Mouse (Mus musculus): Measurements from ENCODE around the gene Clec12b. TPM values are rescaled to one million over a fixed set of nuclear protein-coding genes. Genes with fewer than 3 reads are reported as not detected.

The Clec12b gene
- polyA plus RNA-seq, 1 experiment from 2014 or later, result 0.98 TPM

DNA sequence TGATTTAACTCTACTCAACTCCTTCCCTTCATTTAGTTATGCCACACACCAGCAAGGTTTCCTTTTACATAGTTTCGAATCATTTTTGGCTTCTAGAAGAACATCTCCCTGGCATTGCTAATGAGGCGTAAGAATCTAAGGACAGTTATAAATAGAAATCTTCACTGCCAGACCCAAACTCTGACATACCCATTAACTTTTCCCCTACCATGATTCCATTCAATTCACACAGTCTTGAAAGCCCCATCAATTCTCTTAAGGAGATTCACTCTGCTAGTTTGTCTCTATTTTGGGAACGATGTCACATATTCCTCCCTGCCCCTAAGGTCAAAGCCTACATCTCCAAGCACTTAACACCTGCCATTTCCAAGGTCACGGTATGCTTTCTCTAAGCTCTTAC, 674 bp downstream of the Clec12b start:
- Histone ChIP-seq H3K4me2 (ENCODE audit: low read length) (no peak overlapping the region), H3K4me1 (ENCODE audit: control insufficient read depth, insufficient read depth, low read depth, low read length) (no peaks in the 10 kb centered on the region), H3K9ac (ENCODE audit: low read depth, low read length) (no peak overlapping the region), H3K9me3 (ENCODE audit: control insufficient read depth, low read length) (no peaks in the 10 kb centered on the region), H3K4me3 (ENCODE audit: low read length) (no peak overlapping the region), H3K27ac (ENCODE audit: low read depth, low read length) (no peak overlapping the region), H3K27me3 (replicated peaks; ENCODE audit: control insufficient read depth, insufficient read depth, low read length) (no peaks in the 10 kb centered on the region), H3K36me3 (ENCODE audit: control insufficient read depth, insufficient read depth, low read length) (no peaks in the 10 kb centered on the region)
- WGBS, result 51% methylated on average over 4 of the region's 4 CpGs
- peak; percentile 77; the same call in 1 of the 2 replicates for ATAC-seq

DNA sequence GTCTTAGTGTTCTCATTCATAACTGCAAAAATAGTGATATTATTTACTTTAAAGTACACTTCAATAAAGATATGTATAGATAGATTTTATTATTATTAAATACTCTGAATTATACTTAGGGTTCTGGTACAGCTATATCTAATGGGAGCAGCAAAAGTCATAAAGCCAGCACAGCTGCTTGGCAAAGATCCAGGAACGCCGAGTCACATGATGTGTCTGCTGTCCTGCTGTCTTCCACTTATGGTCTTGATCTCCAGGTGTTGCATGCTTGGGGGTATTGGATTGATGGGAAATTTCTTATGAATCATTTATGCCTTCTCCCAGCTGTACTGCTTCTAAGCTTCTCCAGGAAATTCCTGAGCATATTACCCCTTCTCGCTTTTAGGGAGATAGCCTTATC, 2.2 kb downstream of the Clec12b start:
- Histone ChIP-seq H3K9ac (ENCODE audit: low read depth, low read length) (no peak overlapping the region), H3K27me3 (replicated peaks; ENCODE audit: control insufficient read depth, insufficient read depth, low read length) (no peaks in the 10 kb centered on the region), H3K9me3 (ENCODE audit: control insufficient read depth, low read length) (no peaks in the 10 kb centered on the region), H3K27ac (ENCODE audit: low read depth, low read length) (no peak overlapping the region), H3K4me1 (ENCODE audit: control insufficient read depth, insufficient read depth, low read depth, low read length) (no peaks in the 10 kb centered on the region), H3K36me3 (ENCODE audit: control insufficient read depth, insufficient read depth, low read length) (no peaks in the 10 kb centered on the region), H3K4me2 (ENCODE audit: low read length) (no peak overlapping the region), H3K4me3 (ENCODE audit: low read length) (no peak overlapping the region)
- ATAC-seq, result no peak
- WGBS, result 86% methylated on average over 3 of the region's 3 CpGs

DNA sequence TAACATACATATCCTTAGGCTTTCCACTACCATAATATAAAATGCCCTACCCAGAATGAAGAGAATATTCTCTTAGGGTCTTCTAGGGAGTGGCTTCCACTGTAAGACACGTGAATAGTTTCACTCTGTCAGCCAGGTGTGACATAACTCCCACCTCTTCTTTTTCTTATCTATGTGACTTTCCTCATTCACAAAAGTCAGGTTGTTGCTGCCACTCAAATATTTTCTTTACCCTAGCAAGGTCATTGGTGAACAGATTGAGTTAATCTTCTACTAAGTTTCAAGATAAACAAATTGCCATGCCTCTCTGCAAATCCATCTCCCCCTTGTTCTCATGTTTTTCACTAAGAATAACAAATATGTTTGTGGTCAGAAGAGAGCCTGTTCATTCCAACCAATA, 3.9 kb downstream of the Clec12b start:
- Histone ChIP-seq H3K27me3 (replicated peaks; ENCODE audit: control insufficient read depth, insufficient read depth, low read length) (no peaks in the 10 kb centered on the region), H3K27ac (ENCODE audit: low read depth, low read length) (no peak overlapping the region), H3K9me3 (ENCODE audit: control insufficient read depth, low read length) (no peaks in the 10 kb centered on the region), H3K9ac (ENCODE audit: low read depth, low read length) (no peak overlapping the region), H3K4me3 (ENCODE audit: low read length) (no peak overlapping the region), H3K36me3 (ENCODE audit: control insufficient read depth, insufficient read depth, low read length) (no peaks in the 10 kb centered on the region), H3K4me2 (ENCODE audit: low read length) (no peak overlapping the region), H3K4me1 (ENCODE audit: control insufficient read depth, insufficient read depth, low read depth, low read length) (no peaks in the 10 kb centered on the region)
- no peak for ATAC-seq
- WGBS, result 72% methylated on average over 1 of the region's 1 CpGs

DNA sequence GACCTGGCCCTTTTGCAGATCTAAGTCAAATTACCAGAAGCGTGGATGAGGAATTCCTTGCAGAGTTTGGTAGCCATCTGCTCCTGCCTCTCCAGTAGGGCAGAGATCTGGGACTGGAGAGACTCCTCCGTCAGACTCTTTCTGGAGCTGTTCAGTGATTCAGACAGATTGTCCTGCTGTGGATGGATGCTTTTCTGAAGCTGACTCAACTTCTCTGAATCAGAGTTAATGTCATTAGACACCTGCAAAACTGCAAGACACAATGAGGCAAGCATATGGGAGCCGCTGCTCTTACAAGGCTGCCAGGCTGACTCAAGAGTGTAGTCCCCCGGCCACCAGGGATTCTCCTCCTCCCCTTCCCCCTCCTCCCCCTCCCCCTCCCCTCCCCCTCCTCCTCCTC, 5.2 kb downstream of the Clec12b start:
- H3K9ac ChIP-seq (ENCODE audit: low read depth, low read length), result no peak overlapping the region
- H3K36me3 ChIP-seq (ENCODE audit: control insufficient read depth, insufficient read depth, low read length), result no peaks in the 10 kb centered on the region
- H3K9me3 ChIP-seq (ENCODE audit: control insufficient read depth, low read length), result no peaks in the 10 kb centered on the region
- H3K27me3 ChIP-seq (replicated peaks; ENCODE audit: control insufficient read depth, insufficient read depth, low read length), result no peaks in the 10 kb centered on the region
- H3K4me2 ChIP-seq (ENCODE audit: low read length), result no peak overlapping the region
- no peak overlapping the region for H3K27ac ChIP-seq (ENCODE audit: low read depth, low read length)
- H3K4me3 ChIP-seq (ENCODE audit: low read length), result no peak overlapping the region
- 48% methylated on average over 3 of the region's 4 CpGs for WGBS
- H3K4me1 ChIP-seq (ENCODE audit: control insufficient read depth, insufficient read depth, low read depth, low read length), result no peaks in the 10 kb centered on the region
- peak; percentile 73; the same call in 1 of the 2 replicates for ATAC-seq

DNA sequence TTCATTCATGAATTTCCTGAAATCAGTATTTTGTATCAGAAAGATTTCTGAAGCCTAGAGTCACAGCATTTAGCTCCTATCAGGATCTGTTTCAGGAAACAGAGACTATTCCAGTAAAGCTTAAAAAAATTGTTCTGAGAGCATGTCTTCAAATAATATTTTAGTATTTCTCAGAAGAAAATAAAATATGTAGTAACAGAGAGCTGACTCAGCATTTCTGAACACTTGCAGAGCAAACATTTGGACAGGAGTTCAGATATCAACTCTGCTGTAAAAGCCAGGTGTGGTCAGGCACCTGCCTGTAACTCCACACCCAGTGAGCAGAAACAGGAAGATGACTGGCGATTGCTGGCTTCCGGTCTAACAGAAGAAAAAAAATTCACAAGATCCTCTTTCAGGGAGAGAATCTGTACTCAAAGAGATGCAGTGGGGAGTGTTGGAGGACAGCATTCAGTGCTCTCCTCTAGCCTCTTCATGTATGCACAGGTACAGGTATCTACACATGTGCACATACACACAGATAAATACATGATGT, 10.7 kb downstream of the Clec12b start:
- no peak for ATAC-seq
- Histone ChIP-seq H3K27ac (ENCODE audit: low read depth, low read length) (no peak overlapping the region), H3K9me3 (ENCODE audit: control insufficient read depth, low read length) (no peaks in the 10 kb centered on the region), H3K9ac (ENCODE audit: low read depth, low read length) (no peak overlapping the region), H3K27me3 (replicated peaks; ENCODE audit: control insufficient read depth, insufficient read depth, low read length) (no peaks in the 10 kb centered on the region), H3K4me2 (ENCODE audit: low read length) (no peak overlapping the region), H3K4me3 (ENCODE audit: low read length) (no peak overlapping the region), H3K4me1 (ENCODE audit: control insufficient read depth, insufficient read depth, low read depth, low read length) (no peaks in the 10 kb centered on the region), H3K36me3 (ENCODE audit: control insufficient read depth, insufficient read depth, low read length) (no peaks in the 10 kb centered on the region)
- WGBS, result 88% methylated on average over 2 of the region's 2 CpGs

DNA sequence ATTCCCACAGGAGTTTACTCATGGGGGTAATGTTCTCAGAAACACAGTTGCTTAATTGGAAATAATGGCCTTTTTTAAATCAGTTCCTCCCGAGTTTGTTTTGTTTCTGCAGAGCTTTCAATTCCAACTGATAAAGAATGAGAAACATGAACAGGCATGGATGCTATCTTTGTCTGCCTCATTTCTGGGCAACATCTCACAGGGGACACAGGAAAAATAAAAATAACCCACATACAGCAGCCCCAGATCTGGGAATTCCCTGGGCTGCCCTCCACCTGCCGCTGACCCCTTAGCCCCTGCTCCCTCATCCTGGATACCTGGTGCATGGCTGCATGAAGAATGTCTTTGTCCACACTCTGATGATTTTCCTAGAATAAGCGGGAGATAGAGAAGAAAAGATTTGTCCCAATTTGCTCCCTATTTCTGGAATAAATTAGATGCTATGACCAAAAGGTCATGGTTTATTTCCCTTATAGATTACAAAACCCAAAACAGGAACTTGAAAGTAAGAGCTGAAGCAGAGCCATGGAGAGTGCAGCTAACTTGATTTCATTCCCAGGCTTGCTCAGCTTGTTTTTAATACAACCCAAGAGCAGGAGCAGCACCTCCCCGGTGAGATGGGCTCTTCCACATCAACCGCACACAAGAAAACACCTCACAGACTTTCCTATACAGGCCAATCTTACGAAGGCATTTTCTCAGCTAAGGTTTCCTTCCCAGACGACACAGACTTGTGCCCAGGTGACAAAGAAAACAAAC, 16.1 kb downstream of the Clec12b start:
- Histone ChIP-seq H3K9me3 (ENCODE audit: control insufficient read depth, low read length) (no peaks in the 10 kb centered on the region), H3K4me1 (ENCODE audit: control insufficient read depth, insufficient read depth, low read depth, low read length) (no peaks in the 10 kb centered on the region), H3K36me3 (ENCODE audit: control insufficient read depth, insufficient read depth, low read length) (no peaks in the 10 kb centered on the region), H3K9ac (ENCODE audit: low read depth, low read length) (no peak overlapping the region), H3K27me3 (replicated peaks; ENCODE audit: control insufficient read depth, insufficient read depth, low read length) (no peaks in the 10 kb centered on the region), H3K4me2 (ENCODE audit: low read length) (no peak overlapping the region), H3K27ac (ENCODE audit: low read depth, low read length) (no peak overlapping the region), H3K4me3 (ENCODE audit: low read length) (no peak overlapping the region)
- ATAC-seq, result 0 out of 2 replicates have a peak, but pooled peaks have one; percentile 24
- WGBS, result 72% methylated on average over 7 of the region's 7 CpGs

DNA sequence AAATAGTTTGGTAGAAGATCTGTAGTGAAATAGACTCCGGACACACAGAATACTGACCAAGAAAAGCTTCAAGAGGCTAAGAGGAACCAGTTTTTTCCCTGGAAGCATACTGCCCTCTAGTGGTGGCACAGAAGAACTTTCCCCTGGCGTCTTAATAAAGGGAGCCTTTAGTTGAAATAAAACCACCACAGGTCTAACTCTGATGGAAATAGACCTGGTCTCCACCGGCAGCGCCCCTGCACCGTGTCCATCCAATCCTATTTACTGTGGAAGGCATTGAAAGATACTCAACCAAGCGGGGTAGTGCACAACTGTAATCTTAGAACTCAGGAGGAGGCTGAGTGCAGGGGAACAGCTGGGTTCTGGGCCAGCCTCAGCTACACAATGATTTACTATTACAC, 19.7 kb downstream of the Clec12b start:
- no peak overlapping the region for H3K9ac ChIP-seq (ENCODE audit: low read depth, low read length)
- H3K9me3 ChIP-seq (ENCODE audit: control insufficient read depth, low read length), result no peaks in the 10 kb centered on the region
- H3K4me2 ChIP-seq (ENCODE audit: low read length), result no peak overlapping the region
- H3K4me1 ChIP-seq (ENCODE audit: control insufficient read depth, insufficient read depth, low read depth, low read length), result no peaks in the 10 kb centered on the region
- ATAC-seq, result peak; percentile 79
- WGBS, result 13% methylated on average over 6 of the region's 6 CpGs
- no peaks in the 10 kb centered on the region for H3K27me3 ChIP-seq (replicated peaks; ENCODE audit: control insufficient read depth, insufficient read depth, low read length)
- no peak overlapping the region for H3K4me3 ChIP-seq (ENCODE audit: low read length)
- no peak overlapping the region for H3K27ac ChIP-seq (ENCODE audit: low read depth, low read length)
- H3K36me3 ChIP-seq (ENCODE audit: control insufficient read depth, insufficient read depth, low read length), result no peaks in the 10 kb centered on the region

DNA sequence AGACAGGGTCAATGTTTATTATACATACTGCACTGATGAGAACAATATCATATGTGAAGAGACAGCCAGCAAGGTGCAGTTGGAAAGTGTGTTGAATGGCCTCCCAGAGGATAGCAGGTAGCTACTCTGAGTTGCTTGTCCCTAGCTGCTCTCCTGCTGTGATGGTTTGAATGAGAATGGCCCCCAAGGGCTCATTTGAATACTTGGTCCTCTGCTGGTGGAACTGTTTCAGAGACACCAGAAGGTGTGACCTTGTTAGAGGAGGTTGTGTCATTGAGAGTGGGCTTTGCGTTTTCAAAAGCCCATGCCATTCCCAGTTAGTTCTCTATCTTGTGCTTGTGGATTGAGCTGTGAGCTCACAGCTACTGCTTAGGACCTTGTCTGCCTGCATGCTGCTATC, 21.7 kb downstream of the Clec12b start:
- H3K4me1 ChIP-seq (ENCODE audit: control insufficient read depth, insufficient read depth, low read depth, low read length), result no peaks in the 10 kb centered on the region
- H3K27ac ChIP-seq (ENCODE audit: low read depth, low read length), result no peak overlapping the region
- H3K9ac ChIP-seq (ENCODE audit: low read depth, low read length), result no peak overlapping the region
- no peaks in the 10 kb centered on the region for H3K36me3 ChIP-seq (ENCODE audit: control insufficient read depth, insufficient read depth, low read length)
- no peaks in the 10 kb centered on the region for H3K27me3 ChIP-seq (replicated peaks; ENCODE audit: control insufficient read depth, insufficient read depth, low read length)
- no peaks in the 10 kb centered on the region for H3K9me3 ChIP-seq (ENCODE audit: control insufficient read depth, low read length)
- no peak for ATAC-seq
- no peak overlapping the region for H3K4me2 ChIP-seq (ENCODE audit: low read length)
- no peak overlapping the region for H3K4me3 ChIP-seq (ENCODE audit: low read length)
- 29% methylated on average over 1 of the region's 1 CpGs for WGBS

DNA sequence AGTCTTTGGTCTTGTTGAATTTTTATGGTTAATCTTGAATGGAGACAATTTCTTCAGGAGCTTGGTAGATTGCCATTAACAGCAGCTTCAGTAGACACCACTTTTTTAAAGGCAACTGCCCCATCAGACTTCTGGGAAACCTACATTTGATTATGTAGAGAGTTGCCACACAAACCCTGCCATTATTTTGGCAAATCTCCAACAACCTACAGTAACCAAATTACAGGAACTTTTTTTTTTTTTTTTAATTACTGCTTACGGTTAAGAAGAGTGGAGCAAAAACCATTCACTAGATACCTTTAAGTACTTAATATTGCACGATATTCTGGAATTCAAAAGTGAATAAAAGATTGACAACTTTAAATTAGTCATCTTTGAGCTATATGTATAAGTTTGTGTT, 26.2 kb downstream of the Clec12b start:
- no peak overlapping the region for H3K9ac ChIP-seq (ENCODE audit: low read depth, low read length)
- no peaks in the 10 kb centered on the region for H3K36me3 ChIP-seq (ENCODE audit: control insufficient read depth, insufficient read depth, low read length)
- no peak overlapping the region for H3K4me2 ChIP-seq (ENCODE audit: low read length)
- no peak for ATAC-seq
- no peak overlapping the region for H3K4me3 ChIP-seq (ENCODE audit: low read length)
- WGBS, result 93% methylated on average over 2 of the region's 2 CpGs
- no peak overlapping the region for H3K27ac ChIP-seq (ENCODE audit: low read depth, low read length)
- no peaks in the 10 kb centered on the region for H3K9me3 ChIP-seq (ENCODE audit: control insufficient read depth, low read length)
- no peaks in the 10 kb centered on the region for H3K27me3 ChIP-seq (replicated peaks; ENCODE audit: control insufficient read depth, insufficient read depth, low read length)
- no peaks in the 10 kb centered on the region for H3K4me1 ChIP-seq (ENCODE audit: control insufficient read depth, insufficient read depth, low read depth, low read length)
